Mouse (Mus musculus): ENCODE measurements around the gene Abcf2.

Abcf2 gene

GRCm38 (mm10) chr5:24526190-24526888, 50.9 kb downstream of the Abcf2 start:
- DNase-seq = no peak

- no peak for DNase-seq
Measured at GRCm38 (mm10) chr5:24525360-24526189, 51.7 kb downstream of the Abcf2 start.

- no peak for DNase-seq
Measured at GRCm38 (mm10) chr5:24524522-24524921, 52.7 kb downstream of the Abcf2 start.

GRCm38 (mm10) chr5:24523806-24524205, 53.5 kb downstream of the Abcf2 start:
- DNase-seq = no peak

- no peak for DNase-seq
Measured at GRCm38 (mm10) chr5:24521366-24521765, 55.9 kb downstream of the Abcf2 start.
